Mouse (Mus musculus) spleen, adult 2 months (tissue): ENCODE results near the gene Cc2d2b.

Experiments
- CTCF ChIP-seq: fragments of 200-500 bp; IDR thresholded peaks from 2 replicates; pipeline ENCODE4 v1.5.1; 2011; ENCODE audit warnings: mild to moderate bottlenecking, inconsistent platforms; ENCODE audit not compliant: insufficient read depth, insufficient read length, insufficient replicate concordance; ENCODE audit errors: extremely low read depth
- POLR2A ChIP-seq: fragments of 200-500 bp; IDR thresholded peaks from 2 replicates; pipeline ENCODE4 v1.6.1; 2011; ENCODE audit warnings: low read depth, low read length, inconsistent platforms

DNA sequence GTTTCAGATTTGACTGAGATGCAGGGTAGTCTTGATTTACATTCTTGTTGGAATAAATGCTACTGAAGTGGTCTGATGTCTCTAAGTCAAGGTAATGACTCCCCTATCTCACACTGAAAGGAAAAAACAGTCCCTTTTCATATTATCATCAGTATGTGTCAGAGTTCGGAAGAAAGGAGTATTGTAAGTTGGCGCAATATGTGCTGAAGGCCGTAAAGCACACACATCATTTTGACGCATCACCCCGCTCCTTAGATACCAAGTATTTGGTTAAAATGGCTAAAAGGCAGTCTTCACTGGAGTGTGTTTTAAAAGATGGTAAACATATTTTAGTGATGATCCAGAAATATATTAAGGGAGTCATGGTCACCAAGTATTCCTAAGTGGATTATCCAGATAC is 10.9 kb upstream of the Cc2d2b start:
- TF ChIP-seq CTCF (no peak), POLR2A (no peak)
